Mouse (Mus musculus) midbrain, embryonic 11.5 days (tissue): ENCODE measurements around the gene Rgs12. TPM values are rescaled to one million over a fixed set of nuclear protein-coding genes. Genes with fewer than 3 reads are reported as not detected.

ENCODE experiments used
- ATAC-seq: fragments of 200-750 bp; cut with Nextera tagmentation; 2 replicates; pipeline ENCODE4 v1.8.0; 2017; ENCODE audit warnings: moderate TSS enrichment, moderate library complexity; ENCODE audit not compliant: low FRiP score
- DNase-seq: peaks from one replicate; pipeline ENCODE4 v3.0.0; 2015; ENCODE audit warnings: low spot score; ENCODE audit errors: missing footprints
- H3K27ac ChIP-seq: fragments of 300-500 bp; sonication (generic); 2 replicates; pipeline ENCODE4 v1.5.1; 2014; ENCODE audit warnings: low read depth, low read length
- H3K27me3 ChIP-seq: fragments of 300-500 bp; sonication (generic); 2 replicates; pipeline ENCODE4 v1.6.1; 2014; ENCODE audit warnings: mild to moderate bottlenecking, low read length, moderate library complexity, mixed read lengths; ENCODE audit not compliant: control insufficient read depth, insufficient read depth
- H3K36me3 ChIP-seq: fragments of 300-500 bp; sonication (generic); 2 replicates; pipeline ENCODE4 v1.6.1; 2014; ENCODE audit warnings: mild to moderate bottlenecking, low read length, moderate library complexity, mixed read lengths; ENCODE audit not compliant: control insufficient read depth, insufficient read depth
- H3K4me1 ChIP-seq: fragments of 300-500 bp; sonication (generic); 2 replicates; pipeline ENCODE4 v1.6.1; 2014; ENCODE audit warnings: low read length; ENCODE audit not compliant: control insufficient read depth, insufficient read depth
- H3K4me2 ChIP-seq: fragments of 300-500 bp; sonication (generic); 2 replicates; pipeline ENCODE4 v1.6.1; 2014; ENCODE audit warnings: mild to moderate bottlenecking, moderate library complexity
- H3K4me3 ChIP-seq: fragments of 300-500 bp; sonication (generic); 2 replicates; pipeline ENCODE4 v1.5.1; 2014; ENCODE audit warnings: low read depth, low read length
- H3K9ac ChIP-seq: fragments of 300-500 bp; sonication (generic); 2 replicates; pipeline ENCODE4 v1.6.1; 2014; ENCODE audit warnings: low read length
- H3K9me3 ChIP-seq: fragments of 300-500 bp; sonication (generic); 2 replicates; pipeline ENCODE4 v1.6.1; 2016; ENCODE audit warnings: low read length; ENCODE audit not compliant: control insufficient read depth
- WGBS: fragments of 180-500 bp; shearing (Covaris S2); extraction: QIAGEN DNeasy Blood & Tissue Kit; methylation state at CpG from one replicate; pipeline ENCODE4 v1.1.7; 2014; 5-methylcytosine and 5-hydroxymethylcytosine counted together
- polyA plus RNA-seq: library from polyadenylated mRNA; unstranded; fragments of >200 nt; fragmentation: Nextera tagmentation; extraction: Ambion mirVana; gene quantifications from 2 replicates; pipeline ENCODE4 v1.2.1, GENCODE M21; 2014

Rgs12 gene
- polyA plus RNA-seq, 1 experiment from 2014 or later: 49.0 TPM

DNA sequence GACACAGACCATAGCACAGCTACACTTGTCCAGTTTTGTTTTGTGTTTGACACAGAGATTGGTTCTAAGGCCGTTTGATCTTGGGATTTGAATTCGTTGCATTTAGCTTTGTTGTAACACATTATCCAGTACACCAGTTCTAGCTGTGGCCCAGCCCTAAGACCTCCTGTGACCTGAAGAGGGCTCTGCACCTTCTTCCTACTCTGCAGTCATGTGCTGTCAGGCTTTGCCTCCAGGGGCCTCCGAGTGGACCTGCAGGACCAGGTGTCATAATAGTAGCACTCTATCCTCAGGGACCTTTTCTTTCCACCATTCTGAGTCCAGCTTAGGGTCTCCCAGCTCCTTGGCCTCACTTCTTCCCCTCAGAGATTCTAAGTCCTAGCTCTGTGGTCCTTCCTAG is 23.2 kb downstream of the Rgs12 start:
- WGBS: 86% methylated on average over 3 of the region's 3 CpGs
- H3K36me3 ChIP-seq: peaks cover 17% of the 10 kb centered on the region
- peaks cover 5% of the 10 kb centered on the region for H3K4me1 ChIP-seq
- H3K27ac ChIP-seq: no peak overlapping the region
- DNase-seq: no peak
- H3K9ac ChIP-seq: no peak overlapping the region
- H3K4me3 ChIP-seq: no peak overlapping the region
- H3K27me3 ChIP-seq: no peaks in the 10 kb centered on the region
- no peak for ATAC-seq
- no peaks in the 10 kb centered on the region for H3K9me3 ChIP-seq
- no peak overlapping the region for H3K4me2 ChIP-seq

DNA sequence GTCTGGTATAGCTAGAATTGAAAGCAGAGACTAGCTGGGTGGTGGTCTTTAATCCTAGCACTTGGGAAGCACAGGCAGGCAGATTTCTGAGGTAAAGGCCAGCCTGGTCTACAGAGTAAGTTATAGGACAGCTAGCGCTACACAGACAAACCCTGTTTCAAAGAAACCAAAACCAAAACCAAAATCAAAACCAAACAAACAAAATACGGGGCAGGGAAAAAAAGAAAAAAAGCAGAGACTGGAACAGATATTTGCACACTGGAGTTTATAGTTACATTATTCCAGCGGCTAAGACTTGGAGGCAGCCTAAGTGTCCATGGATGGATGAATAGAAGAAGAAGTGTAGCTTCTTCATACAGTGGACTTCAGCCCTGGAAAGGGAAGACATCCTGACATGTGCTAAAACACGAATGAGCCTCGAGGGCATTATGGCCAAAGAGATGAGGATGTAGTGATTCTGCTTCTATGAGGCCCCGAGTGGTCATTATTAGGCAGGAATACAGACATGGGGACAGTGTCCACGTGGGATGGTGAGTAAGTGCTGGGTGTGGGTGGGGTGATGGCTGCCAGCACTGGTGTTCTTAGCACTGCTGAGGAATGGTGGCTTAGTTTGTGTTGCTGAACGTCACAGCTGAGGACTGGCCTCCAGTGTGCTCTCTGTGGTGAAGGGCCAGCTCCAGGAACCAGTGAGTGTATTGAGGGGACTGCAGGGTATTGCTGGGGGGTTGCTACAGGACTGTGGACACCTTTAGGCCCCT is 24.5 kb downstream of the Rgs12 start:
- WGBS: 92% methylated on average over 8 of the region's 8 CpGs
- H3K36me3 ChIP-seq: peaks cover 17% of the 10 kb centered on the region
- H3K27me3 ChIP-seq: no peaks in the 10 kb centered on the region

DNA sequence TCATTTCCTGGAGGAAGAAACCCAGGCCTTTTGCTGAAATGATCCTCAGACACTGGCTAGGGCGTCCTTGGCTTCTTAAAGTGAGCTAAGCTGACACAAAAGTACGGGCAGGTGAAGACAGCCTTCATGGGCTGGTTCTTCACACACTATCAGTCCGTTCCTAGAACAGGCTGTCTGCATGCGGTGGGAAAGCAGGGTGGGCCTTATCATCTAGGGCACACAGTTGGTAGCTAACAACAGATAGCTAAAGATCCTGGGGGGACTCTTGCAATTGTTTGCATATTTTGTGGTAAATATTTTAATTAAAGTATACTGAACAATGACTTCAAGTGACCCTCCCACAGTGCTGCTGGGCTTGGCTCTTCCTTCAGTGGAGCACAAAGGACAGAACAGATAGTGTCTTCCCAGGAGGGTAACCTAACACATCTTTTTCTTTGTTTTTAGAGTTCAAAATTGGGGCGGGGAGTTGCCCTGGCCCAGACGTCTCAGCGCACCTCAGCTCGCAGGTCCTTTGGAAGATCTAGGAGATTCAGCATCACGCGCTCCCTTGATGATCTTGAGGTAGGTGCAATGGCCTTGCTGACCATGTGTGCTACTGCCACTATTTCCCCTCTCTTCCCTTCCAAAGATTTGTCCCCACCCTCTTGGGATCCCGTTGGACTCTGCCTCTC is 25.7 kb downstream of the Rgs12 start:
- 90% methylated on average over 11 of the region's 11 CpGs for WGBS
- Histone ChIP-seq H3K27me3 (no peaks in the 10 kb centered on the region), H3K4me2 (no peak overlapping the region), H3K27ac (no peak overlapping the region), H3K9ac (no peak overlapping the region), H3K4me1 (peaks cover 4% of the 10 kb centered on the region), H3K9me3 (no peaks in the 10 kb centered on the region), H3K36me3 (peaks cover 20% of the 10 kb centered on the region), H3K4me3 (no peak overlapping the region)
- no peak for ATAC-seq
- no peak for DNase-seq

More for the DNA sequence above, 24.5 kb downstream of the Rgs12 start:
- Histone ChIP-seq H3K4me1 (peaks cover 5% of the 10 kb centered on the region), H3K4me2 (no peak overlapping the region), H3K9me3 (no peaks in the 10 kb centered on the region), H3K4me3 (no peak overlapping the region), H3K9ac (no peak overlapping the region), H3K27ac (no peak overlapping the region)
- ATAC-seq (no peak), DNase-seq (no peak)

DNA sequence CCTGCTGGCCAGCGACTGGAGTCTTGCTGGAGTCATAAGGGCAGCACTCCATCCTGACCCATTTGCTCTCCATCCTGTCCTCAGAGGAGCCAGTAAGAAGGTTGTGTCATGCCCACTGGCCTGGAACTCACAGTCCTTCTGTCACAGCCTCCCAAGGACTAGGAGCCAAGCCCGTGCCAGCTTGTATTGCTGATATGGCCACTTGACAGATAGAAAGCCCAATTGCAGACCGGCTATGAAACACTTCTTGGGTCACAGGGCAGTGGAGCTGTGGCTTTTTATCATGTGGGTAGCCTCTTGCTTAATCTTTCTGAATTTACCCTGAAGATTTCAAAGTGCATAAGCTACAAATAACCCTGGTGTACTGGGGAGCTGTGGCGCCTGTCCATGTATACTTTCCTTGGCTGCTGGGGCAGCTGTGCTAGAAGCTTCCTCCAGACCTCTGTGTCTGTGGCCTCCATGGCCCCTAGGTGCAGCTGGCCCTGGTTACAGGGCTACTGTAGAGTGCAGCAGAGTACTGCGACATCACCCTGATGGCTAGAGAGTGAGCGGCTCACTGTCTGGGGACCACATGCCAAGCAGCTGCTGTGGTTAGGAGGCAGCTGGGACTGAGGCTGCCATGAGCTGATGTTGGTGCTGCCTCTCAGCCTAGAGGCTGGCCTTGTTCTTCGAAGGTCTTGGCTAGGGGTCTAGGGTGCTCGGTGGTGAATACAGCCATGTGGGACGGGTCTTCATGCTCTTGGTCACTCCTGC is 27.5 kb downstream of the Rgs12 start:
- no peaks in the 10 kb centered on the region for H3K9me3 ChIP-seq
- ATAC-seq (no peak), DNase-seq (no peak)
- no peaks in the 10 kb centered on the region; the same call in 1 of the 2 replicates for H3K4me1 ChIP-seq
- no peak overlapping the region for H3K9ac ChIP-seq
- H3K4me3 ChIP-seq: no peak overlapping the region
- WGBS: 92% methylated on average over 9 of the region's 9 CpGs
- H3K4me2 ChIP-seq: no peak overlapping the region
- peaks cover 20% of the 10 kb centered on the region for H3K36me3 ChIP-seq
- H3K27ac ChIP-seq: no peak overlapping the region
- H3K27me3 ChIP-seq: no peaks in the 10 kb centered on the region

DNA sequence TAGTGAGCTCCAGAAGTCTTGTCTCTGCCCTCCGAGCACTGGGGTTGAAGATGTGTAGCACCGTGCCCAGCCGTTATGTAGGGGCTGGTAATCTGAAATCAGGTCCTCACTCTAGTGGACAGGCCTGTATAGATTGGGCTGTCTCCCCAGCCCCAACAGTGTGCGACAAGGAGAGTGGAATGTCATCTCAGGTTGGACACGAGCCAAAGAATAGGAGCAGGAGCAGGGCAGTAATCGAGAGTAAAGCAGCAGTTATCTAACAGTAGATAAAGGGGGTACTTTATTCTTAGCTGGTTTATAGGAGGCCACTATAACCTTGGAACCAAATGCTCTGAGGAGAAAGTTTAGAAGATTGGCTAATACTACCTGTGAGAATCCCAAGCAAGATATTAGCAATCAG is 30.9 kb downstream of the Rgs12 start:
- Histone ChIP-seq H3K27me3 (no peaks in the 10 kb centered on the region), H3K36me3 (peaks cover 22% of the 10 kb centered on the region), H3K27ac (no peak overlapping the region), H3K4me3 (no peak overlapping the region), H3K4me1 (no peaks in the 10 kb centered on the region; the same call in 1 of the 2 replicates), H3K9ac (no peak overlapping the region), H3K4me2 (no peak overlapping the region), H3K9me3 (no peaks in the 10 kb centered on the region)
- ATAC-seq (no peak), DNase-seq (no peak)
- 93% methylated on average over 6 of the region's 6 CpGs for WGBS

DNA sequence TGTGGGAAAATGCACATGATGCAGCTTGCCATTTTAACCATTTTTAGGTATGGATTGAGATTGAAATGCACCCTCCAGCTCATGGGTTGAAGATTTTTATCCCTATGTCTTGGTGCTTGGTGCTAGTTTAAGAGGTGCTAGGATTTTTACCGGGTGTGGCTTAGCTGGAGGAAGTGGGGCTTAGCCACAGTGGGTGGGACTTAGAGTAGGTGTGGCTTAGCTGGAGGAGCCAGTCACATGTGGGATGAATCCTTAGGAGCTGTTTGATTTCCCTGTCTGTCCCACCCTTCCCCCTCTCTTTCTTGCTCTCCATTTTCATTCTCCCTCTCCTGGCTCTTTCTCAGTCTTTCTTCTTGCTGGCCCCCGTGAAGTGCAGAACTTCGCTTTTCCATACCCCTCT is 32.5 kb downstream of the Rgs12 start:
- Histone ChIP-seq H3K9ac (no peak overlapping the region), H3K27me3 (no peaks in the 10 kb centered on the region), H3K4me2 (no peak overlapping the region), H3K27ac (no peak overlapping the region), H3K9me3 (no peaks in the 10 kb centered on the region), H3K36me3 (peaks cover 10% of the 10 kb centered on the region; the same call in 1 of the 2 replicates), H3K4me1 (no peaks in the 10 kb centered on the region; the same call in 1 of the 2 replicates), H3K4me3 (no peak overlapping the region)
- DNase-seq: no peak
- 52% methylated on average over 3 of the region's 3 CpGs for WGBS
- ATAC-seq: no peak

DNA sequence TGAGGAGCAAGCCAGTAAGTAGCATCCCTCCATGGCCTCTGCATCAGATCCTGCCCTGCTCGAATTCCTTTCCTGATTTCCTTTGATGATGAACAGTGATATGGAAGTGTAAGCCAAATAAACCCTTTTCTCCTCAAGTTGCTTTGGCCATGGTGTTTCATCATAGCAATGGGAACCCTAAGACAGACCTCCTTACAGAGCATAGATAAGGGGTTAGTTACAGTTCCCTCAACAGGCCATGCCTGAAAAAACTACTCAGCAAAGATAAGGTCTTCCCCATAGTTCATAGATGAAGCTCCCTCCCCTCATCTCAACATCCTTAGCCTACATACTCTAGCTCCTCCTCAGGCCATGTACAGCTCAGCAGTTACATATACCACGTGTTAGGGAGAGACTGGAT is 35.7 kb downstream of the Rgs12 start:
- DNase-seq (no peak), ATAC-seq (no peak)
- Histone ChIP-seq H3K4me3 (no peak overlapping the region), H3K27ac (no peak overlapping the region), H3K4me1 (no peaks in the 10 kb centered on the region; the same call in 1 of the 2 replicates), H3K9ac (no peak overlapping the region), H3K27me3 (no peaks in the 10 kb centered on the region), H3K36me3 (peaks cover 3% of the 10 kb centered on the region; the same call in 1 of the 2 replicates), H3K9me3 (no peaks in the 10 kb centered on the region), H3K4me2 (no peak overlapping the region)
- WGBS: 79% methylated on average over 2 of the region's 2 CpGs

DNA sequence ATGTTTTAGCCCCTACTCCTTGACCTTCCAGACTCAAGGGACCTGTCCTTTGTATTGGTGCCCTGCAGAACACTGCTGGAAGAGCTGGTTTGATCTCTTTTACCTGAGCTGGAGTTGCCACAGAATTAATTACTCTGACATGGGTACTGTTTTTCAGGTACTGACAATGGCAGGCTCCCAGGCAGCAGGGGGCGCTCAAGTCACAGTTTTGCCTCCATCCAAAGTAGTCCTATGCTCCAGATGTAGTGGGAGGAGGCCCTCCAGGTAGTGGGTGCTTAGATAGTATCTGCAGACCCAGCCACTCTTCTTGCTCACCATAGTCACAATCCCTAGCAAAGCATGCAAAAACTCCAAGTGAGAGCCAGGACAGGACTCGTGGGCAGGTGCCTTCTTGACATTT is 36.6 kb downstream of the Rgs12 start:
- H3K9me3 ChIP-seq: no peaks in the 10 kb centered on the region
- H3K27me3 ChIP-seq: no peaks in the 10 kb centered on the region
- H3K27ac ChIP-seq: no peak overlapping the region
- peaks cover 3% of the 10 kb centered on the region; the same call in 1 of the 2 replicates for H3K36me3 ChIP-seq
- H3K4me1 ChIP-seq: no peaks in the 10 kb centered on the region; the same call in 1 of the 2 replicates
- DNase-seq (peak; percentile 93), ATAC-seq (no peak)
- H3K4me3 ChIP-seq: no peak overlapping the region
- WGBS: 48% methylated on average over 2 of the region's 2 CpGs
- H3K9ac ChIP-seq: no peak overlapping the region
- H3K4me2 ChIP-seq: no peak overlapping the region

DNA sequence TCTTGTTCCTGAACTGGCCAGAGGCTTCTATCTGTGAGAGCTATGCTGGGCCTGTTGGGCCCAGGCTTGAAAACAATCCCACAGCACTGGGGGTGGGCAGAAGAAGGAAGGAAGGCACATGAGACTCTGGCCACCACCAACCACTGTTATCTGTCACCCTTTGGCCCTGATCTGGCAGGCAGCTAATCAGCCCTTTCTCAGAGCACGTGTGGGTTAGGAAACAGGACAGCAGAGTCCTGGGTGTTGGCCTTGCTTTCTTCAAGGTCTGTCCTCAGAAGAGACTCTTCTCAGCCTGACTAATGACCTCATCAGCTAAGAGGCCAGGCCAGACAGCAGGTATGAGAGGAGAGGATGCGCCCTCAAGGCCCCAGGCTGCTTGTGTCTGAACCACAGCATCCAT is 38.2 kb downstream of the Rgs12 start:
- Histone ChIP-seq H3K4me1 (no peaks in the 10 kb centered on the region), H3K9ac (no peak overlapping the region), H3K9me3 (no peaks in the 10 kb centered on the region), H3K4me3 (no peak overlapping the region), H3K27me3 (no peaks in the 10 kb centered on the region), H3K4me2 (no peak overlapping the region), H3K36me3 (peaks cover 3% of the 10 kb centered on the region; the same call in 1 of the 2 replicates), H3K27ac (no peak overlapping the region)
- DNase-seq: no peak
- WGBS: 88% methylated on average over 2 of the region's 2 CpGs
- no peak for ATAC-seq
